Mouse (Mus musculus) midbrain, postnatal 0 days (tissue): ENCODE data around the gene Cstf2. TPM values are rescaled to one million over a fixed set of nuclear protein-coding genes. Genes with fewer than 3 reads are reported as not detected.

Source experiments
- ATAC-seq: fragments of 200-750 bp; cut with Nextera tagmentation; 2 replicates; pipeline ENCODE4 v1.8.0; 2017; ENCODE audit warnings: moderate number of reproducible peaks, mild to moderate bottlenecking, moderate TSS enrichment, moderate library complexity; ENCODE audit not compliant: low FRiP score
- DNase-seq: peaks from one replicate; pipeline ENCODE4 v3.0.0-alpha.2; 2015; ENCODE audit warnings: low spot score
- H3K27ac ChIP-seq: fragments of 300-500 bp; sonication (generic); 2 replicates; pipeline ENCODE4 v1.5.1; 2014; ENCODE audit warnings: low read depth, mild to moderate bottlenecking, low read length, mixed read lengths
- H3K27me3 ChIP-seq: fragments of 300-500 bp; sonication (generic); 2 replicates; pipeline ENCODE4 v1.6.1; 2014; ENCODE audit warnings: low read length, control low read depth, mixed read lengths; ENCODE audit not compliant: insufficient read depth
- H3K36me3 ChIP-seq: fragments of 300-500 bp; sonication (generic); 2 replicates; pipeline ENCODE4 v1.6.1; 2014; ENCODE audit warnings: low read length, control low read depth, mixed read lengths; ENCODE audit not compliant: insufficient read depth
- H3K4me1 ChIP-seq: fragments of 300-500 bp; sonication (generic); 2 replicates; pipeline ENCODE4 v1.6.1; 2014; ENCODE audit warnings: mild to moderate bottlenecking, control low read depth, antibody characterized with exemption, low read length, mixed read lengths; ENCODE audit not compliant: insufficient read depth
- H3K4me2 ChIP-seq: fragments of 300-500 bp; sonication (generic); 2 replicates; pipeline ENCODE4 v1.6.1; 2014; ENCODE audit warnings: low read depth, mild to moderate bottlenecking, low read length, mixed read lengths; ENCODE audit not compliant: poor library complexity, severe bottlenecking
- H3K4me3 ChIP-seq: fragments of 300-500 bp; sonication (generic); 2 replicates; pipeline ENCODE4 v1.5.1; 2014; ENCODE audit warnings: low read depth, mild to moderate bottlenecking, low read length, moderate library complexity
- H3K9ac ChIP-seq: fragments of 300-500 bp; sonication (generic); replicated peaks from 2 replicates; pipeline ENCODE4 v1.6.1; 2014; ENCODE audit warnings: mild to moderate bottlenecking, low read length, moderate library complexity, mixed read lengths; ENCODE audit not compliant: poor library complexity, severe bottlenecking
- H3K9me3 ChIP-seq: fragments of 300-500 bp; sonication (generic); 2 replicates; pipeline ENCODE4 v1.6.1; 2016; ENCODE audit warnings: low read length, control low read depth
- CTCF ChIP-seq: IDR thresholded peaks from 2 replicates; pipeline ENCODE4 v1.5.1; 2016; ENCODE audit warnings: antibody characterized with exemption, mild to moderate bottlenecking
- WGBS: fragments of 180-500 bp; shearing (Covaris S2); extraction: QIAGEN DNeasy Blood & Tissue Kit; methylation state at CpG from one replicate; pipeline ENCODE4 v1.1.7; 2014; 5-methylcytosine and 5-hydroxymethylcytosine counted together
- polyA plus RNA-seq: library from polyadenylated mRNA; unstranded; fragments of >200 nt; fragmentation: Nextera tagmentation; extraction: Ambion mirVana; gene quantifications from 2 replicates; pipeline ENCODE4 v1.2.1, GENCODE M21; 2015
- total RNA-seq: library from RNA; depleted of rRNA; stranded (reverse); fragments of >200 nt; gene quantifications from 2 replicates; pipeline ENCODE4 v1.2.3, GENCODE M21; 2014; rRNA removed

Gene Cstf2
- total RNA-seq (89.2 and 106 TPM in 2 replicates), polyA plus RNA-seq (52.7 and 53.0 TPM in 2 replicates)

- 31% methylated on average over 64 of the region's 77 CpGs for WGBS
These were observed at the start of gene Cstf2 for GRCm38 (mm10) chrX:134058987-134059712. Gene Cstf2 (plus strand): TSS chrX:134059187.

GRCm38 (mm10) chrX:134019005-134019404 is 40.0 kb upstream of the Cstf2 start:
- DNase-seq (peak; percentile 70), ATAC-seq (no peak; the same call in 1 of the 2 replicates)
- Histone ChIP-seq H3K27ac (no peak overlapping the region), H3K9me3 (no peaks in the 10 kb centered on the region), H3K36me3 (no peaks in the 10 kb centered on the region), H3K4me3 (no peak overlapping the region), H3K4me2 (no peak overlapping the region), H3K4me1 (no peaks in the 10 kb centered on the region), H3K27me3 (no peaks in the 10 kb centered on the region), H3K9ac (no peak overlapping the region)
- 15% methylated on average over 9 of the region's 9 CpGs for WGBS
- TF ChIP-seq CTCF: peak; percentile 92

More at GRCm38 (mm10) chrX:134058987-134059712, at the start of gene Cstf2:
- Histone ChIP-seq H3K4me1 (no peaks in the 10 kb centered on the region), H3K4me2 (peak within 1 kb of the TSS; percentile 42), H3K27me3 (no peaks in the 10 kb centered on the region), H3K9ac (peak within 1 kb of the TSS; percentile 66), H3K4me3 (peak within 1 kb of the TSS; percentile 54), H3K27ac (peak within 1 kb of the TSS; percentile 84), H3K36me3 (no peaks in the 10 kb centered on the region), H3K9me3 (no peaks in the 10 kb centered on the region)
- ATAC-seq (peak; percentile 99), DNase-seq (peak; percentile 92)
- no peak for TF ChIP-seq CTCF

GRCm38 (mm10) chrX:134020664-134021063 is 38.3 kb upstream of the Cstf2 start:
- Histone ChIP-seq H3K9me3 (no peaks in the 10 kb centered on the region), H3K27ac (no peak overlapping the region), H3K27me3 (no peaks in the 10 kb centered on the region), H3K4me2 (no peak overlapping the region), H3K9ac (no peak overlapping the region), H3K36me3 (no peaks in the 10 kb centered on the region), H3K4me3 (no peak overlapping the region), H3K4me1 (no peaks in the 10 kb centered on the region)
- DNase-seq (no peak), ATAC-seq (no peak)
- no peak for TF ChIP-seq CTCF
- WGBS: 63% methylated on average over 5 of the region's 5 CpGs

- WGBS: 76% methylated on average over 1 of the region's 1 CpGs
- no peak overlapping the region for H3K9ac ChIP-seq
- peak; percentile 42 for TF ChIP-seq CTCF
- no peak overlapping the region for H3K4me3 ChIP-seq
- H3K27me3 ChIP-seq: no peaks in the 10 kb centered on the region
- no peaks in the 10 kb centered on the region for H3K9me3 ChIP-seq
- no peak for DNase-seq
- H3K36me3 ChIP-seq: no peaks in the 10 kb centered on the region
- H3K27ac ChIP-seq: no peak overlapping the region
- ATAC-seq: no peak
- no peak overlapping the region for H3K4me2 ChIP-seq
- no peaks in the 10 kb centered on the region for H3K4me1 ChIP-seq
These were observed 10.0 kb upstream of the Cstf2 start for GRCm38 (mm10) chrX:134048994-134049393.

GRCm38 (mm10) chrX:134056897-134057296 is 2.1 kb upstream of the Cstf2 start:
- H3K27ac ChIP-seq: no peak overlapping the region
- ATAC-seq (no peak), DNase-seq (no peak)
- H3K9ac ChIP-seq: no peak overlapping the region
- no peaks in the 10 kb centered on the region for H3K36me3 ChIP-seq
- no peaks in the 10 kb centered on the region for H3K4me1 ChIP-seq
- H3K4me3 ChIP-seq: no peak overlapping the region
- 77% methylated on average over 2 of the region's 2 CpGs for WGBS
- H3K27me3 ChIP-seq: no peaks in the 10 kb centered on the region
- no peaks in the 10 kb centered on the region for H3K9me3 ChIP-seq
- H3K4me2 ChIP-seq: no peak overlapping the region
- TF ChIP-seq CTCF: no peak
